Mouse (Mus musculus) ES-Bruce4 (cell line): ENCODE measurements around the gene AC134908.4.

Source experiments
- CTCF ChIP-seq: IDR thresholded peaks from one replicate; pipeline ENCODE4 v1.8.1; 2011; ENCODE audit warnings: low read depth, low read length
- EP300 ChIP-seq: IDR thresholded peaks from 2 replicates; pipeline ENCODE4 v1.6.1; 2011; ENCODE audit warnings: low read depth, low read length; ENCODE audit not compliant: insufficient read depth
- POLR2A ChIP-seq: IDR thresholded peaks from one replicate; pipeline ENCODE4 v1.8.1; 2011; ENCODE audit warnings: low read length; ENCODE audit not compliant: insufficient read depth

DNA sequence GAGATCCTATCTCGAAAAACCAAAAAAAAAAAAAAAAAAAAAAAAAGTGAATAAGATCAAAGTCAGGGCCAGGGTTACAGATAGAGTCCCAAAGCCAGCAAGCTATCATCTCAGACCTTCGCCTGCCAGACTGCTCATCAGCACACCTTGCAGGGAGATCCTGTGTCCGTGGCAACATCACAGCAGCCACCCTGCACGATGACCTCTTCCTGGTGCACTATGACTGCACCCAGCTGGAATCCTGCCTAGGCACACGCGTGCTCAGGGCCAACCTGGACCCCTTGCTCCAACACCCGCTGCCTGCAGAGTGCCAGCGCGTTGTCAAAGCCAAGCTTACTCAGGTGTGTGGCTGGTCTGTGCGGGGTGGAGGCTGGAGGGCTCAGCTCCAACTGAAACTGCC lies 51.1 kb downstream of the AC134908.4 start:
- no peak for TF ChIP-seq CTCF
- no peak for TF ChIP-seq POLR2A
- TF ChIP-seq EP300, result no peak
